Mouse (Mus musculus) telencephalon, adult 2 months (tissue): ENCODE data around the gene Dhx32.

Experiments
- DNase-seq: peaks from one replicate; pipeline ENCODE4 v3.0.0-alpha.2; 2011; ENCODE audit warnings: low read depth, low spot score

Dhx32 gene

DNA sequence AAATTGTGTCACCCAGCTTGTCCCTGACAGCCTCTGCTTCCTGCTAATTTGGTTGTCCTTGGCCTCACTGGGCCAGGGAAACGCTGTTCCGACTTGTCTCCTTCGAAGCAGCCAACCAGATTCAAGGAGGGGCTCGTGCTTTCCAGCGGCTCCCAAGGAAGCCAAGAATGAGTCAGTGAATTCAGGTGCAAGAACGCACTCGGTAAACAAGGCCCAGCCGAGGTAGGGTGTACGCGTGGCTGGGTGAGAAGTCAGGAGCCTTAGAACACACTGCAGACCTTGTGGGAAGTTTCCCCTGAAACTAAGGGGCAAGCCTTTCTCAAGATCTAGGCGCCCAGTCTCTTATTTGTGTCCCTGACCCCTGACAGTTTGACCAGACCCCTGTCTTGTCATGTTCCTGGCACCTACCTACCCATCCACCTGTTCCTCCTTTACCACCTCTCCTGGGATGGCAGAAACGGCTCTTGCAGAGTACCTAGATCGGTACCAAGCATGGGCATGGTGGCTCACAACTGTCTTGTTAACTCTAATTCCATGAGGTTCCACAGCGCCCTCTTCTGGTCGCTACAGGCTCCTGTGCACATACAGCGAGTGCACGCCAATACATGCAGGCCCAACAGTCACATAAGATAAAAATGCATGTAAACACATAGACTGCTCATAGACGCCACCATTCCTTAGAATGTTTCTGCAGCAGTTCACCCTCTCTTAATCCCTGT, at the start of gene Dhx32:
TSS of gene Dhx32 (minus strand) at position 10 of the 719 bp plus-strand sequence.
- DNase-seq, result no peak

DNA sequence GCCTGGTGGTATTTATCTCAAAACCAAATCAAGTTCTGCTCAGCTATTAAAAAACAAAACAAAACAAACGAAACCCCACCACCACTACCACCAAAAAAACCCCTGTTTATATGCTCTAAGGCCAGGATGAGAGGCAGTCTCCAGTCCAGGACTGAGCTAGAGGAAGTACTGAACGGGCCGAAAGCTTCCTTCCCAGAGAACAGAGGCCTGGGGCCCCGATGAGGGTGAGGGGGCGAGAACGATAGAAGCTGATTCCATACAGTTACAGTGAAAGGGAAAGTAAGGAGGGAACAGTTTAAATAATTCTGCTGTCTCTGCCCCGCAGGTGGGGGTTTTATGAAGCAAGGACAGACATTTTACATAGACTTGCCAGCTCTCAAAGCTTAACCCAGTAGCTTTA, 47.1 kb upstream of the Dhx32 start:
- DNase-seq, result no peak

DNA sequence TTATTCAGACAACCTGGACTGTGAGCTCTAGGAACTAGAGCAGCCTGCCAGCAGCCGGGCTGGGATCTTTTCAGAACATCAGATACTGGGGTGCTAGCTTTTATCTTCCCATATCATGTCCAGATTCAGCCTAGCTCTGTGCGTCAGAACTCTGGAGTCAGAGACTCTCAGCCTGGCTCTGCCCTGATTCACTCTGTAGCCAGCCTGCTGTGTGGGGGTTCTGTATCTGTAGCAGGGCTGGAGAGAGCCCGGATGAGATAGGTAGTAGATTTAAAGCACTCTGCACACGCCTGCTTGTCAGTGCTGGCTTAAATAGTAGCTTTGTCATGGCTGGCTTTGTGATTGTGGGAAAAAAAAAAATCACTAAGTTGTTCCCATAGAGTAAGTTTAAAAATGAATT, 46.0 kb upstream of the Dhx32 start:
- DNase-seq, result peak; percentile 22

DNA sequence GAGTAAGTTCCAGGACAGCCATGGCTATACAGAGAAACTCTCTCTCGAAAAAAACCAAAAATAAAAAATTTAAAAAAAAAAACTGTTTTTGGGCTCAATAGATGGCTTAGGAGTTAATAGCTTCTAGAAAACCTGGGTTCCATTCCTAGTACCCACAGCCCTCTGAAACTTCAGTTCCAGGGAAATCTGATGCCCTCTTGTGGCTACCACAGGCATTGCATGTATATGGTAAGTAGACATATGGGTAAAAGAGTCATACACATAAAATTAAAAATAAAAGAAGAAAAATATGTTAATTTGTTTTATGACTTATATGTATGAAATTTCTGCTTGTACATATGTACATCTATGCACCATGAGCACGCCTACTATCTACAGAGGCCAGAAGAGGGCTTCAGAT, 42.1 kb upstream of the Dhx32 start:
- no peak for DNase-seq

DNA sequence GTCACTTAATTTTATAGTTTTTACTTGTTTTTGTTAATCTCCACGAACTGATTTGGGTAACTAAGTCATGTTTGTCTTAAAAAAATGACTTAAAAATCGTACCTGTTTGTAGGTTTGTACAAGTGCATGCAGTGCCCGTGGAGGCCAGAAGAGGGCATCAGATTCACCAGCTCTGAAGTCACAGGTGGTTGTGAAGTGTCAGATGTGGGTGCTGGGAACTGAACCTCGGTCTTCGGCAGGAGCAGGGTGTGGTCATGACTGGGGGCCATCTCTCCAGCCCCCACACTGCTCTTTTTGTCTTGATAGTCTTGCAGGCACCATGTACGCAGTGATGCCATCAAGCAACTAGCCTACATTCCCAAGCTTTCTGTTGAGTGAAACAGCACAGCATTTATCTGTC, 41.2 kb upstream of the Dhx32 start:
- DNase-seq, result no peak

DNA sequence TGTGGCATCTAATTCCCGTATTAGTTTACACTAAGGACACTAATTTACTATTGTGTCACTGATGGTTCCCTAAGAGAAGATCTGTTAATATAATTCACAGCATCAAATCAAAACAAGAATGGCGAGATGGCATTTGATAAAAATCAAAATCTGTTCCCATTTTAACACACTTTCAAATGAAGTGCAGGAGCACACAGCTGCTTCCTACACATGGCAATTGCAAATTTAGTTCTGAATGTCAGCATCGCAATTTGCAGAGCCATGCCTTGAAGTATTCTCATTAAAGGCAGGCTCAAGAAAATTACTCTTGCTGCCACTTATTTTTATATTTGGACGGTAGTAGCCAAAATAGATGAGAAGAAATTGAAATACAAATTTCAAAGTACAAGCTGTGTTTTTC, 30.8 kb upstream of the Dhx32 start:
- DNase-seq, result peak; percentile 45

DNA sequence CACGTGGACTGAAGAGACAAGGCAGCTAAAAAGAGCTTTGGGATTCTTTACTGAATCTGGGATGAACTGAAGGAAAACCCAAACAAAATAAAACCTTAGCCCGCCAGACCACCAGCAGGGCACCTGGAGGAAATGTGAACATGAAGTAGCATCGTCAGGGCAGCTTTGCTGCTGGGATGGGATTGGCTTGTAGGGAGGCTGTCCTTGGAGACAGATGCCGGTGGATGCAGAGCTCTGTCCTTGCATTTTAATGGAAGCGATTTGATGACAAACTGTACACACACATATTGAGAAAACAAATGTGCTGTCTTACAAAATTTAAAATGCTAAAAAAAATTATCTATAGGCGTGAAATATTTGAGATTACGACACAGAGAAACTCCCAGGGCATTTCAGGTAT, 30.4 kb upstream of the Dhx32 start:
- DNase-seq, result no peak

DNA sequence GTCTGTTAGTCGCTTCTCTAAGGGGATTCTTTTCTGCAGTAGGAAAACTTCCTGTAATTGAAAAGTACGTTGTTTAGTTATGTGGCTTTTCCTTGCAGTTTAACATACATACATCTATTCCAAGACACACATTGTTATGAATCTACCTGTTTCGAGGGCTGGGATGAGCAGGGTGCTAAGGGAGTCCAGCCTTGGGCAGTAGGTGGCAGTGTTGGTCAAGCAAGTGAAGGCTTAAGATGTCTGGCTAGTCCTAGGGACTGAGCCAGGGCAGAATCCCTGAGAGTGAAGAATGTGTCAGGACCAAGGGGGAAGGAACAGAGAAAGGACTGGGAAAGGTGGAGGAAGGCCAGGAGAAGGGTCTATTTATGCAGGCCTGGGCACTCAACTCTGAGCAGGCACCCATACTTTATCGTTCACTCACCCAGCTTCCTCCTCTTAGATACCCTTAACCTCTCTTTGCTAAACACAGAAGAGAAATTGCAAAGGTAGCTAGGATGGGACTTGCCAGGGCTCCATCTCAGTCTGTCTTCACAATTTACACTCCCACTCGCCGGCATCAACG, 23.2 kb upstream of the Dhx32 start:
- peak; percentile 26 for DNase-seq

DNA sequence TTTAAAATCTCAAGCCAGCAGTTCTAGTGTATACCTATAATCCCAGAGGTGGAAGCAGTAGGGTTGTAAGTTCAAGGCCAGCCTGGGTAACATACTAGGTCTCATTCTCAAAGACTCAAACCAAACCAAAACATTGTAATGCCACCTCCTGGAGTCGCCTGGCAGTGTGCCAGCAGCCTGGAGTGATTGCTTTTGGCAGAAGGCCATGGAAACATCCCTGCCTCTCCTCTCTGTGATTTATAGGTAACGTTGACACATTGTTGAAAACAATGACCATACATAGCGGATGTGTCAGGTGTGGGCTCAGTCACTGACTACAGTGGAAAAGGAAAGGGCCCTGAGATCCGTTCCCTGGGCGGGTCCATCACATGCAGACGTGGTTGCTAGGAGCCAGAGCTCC, 19.3 kb upstream of the Dhx32 start:
- no peak for DNase-seq

DNA sequence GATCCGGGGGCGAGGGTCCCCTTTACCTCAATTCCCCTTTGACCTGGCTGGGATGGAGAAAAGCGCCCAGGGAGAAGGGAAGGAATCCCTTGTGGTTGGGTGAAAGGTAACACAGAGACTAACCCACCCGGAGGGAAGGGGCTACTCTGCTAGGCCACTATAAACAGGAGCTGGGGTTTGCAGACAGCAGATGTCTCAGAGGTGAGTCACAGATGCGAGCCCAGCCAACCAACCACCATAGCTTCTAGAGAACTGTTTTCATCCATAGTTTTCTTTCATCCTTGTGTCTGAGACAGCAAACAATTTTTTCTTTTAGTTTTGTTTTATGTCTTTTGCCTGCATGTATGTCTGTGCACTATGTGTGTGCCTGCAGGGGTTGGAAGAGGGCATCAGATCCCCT, 17.4 kb upstream of the Dhx32 start:
- DNase-seq, result no peak

DNA sequence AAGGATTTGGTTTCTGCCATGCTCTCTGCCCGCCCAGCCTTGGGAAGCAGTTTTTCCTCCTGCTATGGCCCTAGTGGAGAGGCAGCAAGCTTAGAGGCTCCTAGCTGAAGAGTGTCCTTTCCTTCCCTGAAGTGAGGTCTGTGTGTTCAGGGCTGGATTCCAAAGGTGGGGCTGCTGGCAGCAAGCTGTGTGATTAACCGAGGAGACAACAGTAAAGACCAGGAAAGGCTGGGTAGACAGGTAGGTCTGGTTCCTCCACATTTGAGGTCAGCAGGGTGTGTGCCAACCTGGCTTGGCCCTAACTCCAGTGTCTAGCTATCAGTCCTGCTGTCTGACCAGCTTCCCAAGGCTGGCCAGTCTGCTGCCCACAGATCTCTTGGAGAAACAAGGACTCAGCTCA, 12.2 kb upstream of the Dhx32 start:
- DNase-seq, result no peak

DNA sequence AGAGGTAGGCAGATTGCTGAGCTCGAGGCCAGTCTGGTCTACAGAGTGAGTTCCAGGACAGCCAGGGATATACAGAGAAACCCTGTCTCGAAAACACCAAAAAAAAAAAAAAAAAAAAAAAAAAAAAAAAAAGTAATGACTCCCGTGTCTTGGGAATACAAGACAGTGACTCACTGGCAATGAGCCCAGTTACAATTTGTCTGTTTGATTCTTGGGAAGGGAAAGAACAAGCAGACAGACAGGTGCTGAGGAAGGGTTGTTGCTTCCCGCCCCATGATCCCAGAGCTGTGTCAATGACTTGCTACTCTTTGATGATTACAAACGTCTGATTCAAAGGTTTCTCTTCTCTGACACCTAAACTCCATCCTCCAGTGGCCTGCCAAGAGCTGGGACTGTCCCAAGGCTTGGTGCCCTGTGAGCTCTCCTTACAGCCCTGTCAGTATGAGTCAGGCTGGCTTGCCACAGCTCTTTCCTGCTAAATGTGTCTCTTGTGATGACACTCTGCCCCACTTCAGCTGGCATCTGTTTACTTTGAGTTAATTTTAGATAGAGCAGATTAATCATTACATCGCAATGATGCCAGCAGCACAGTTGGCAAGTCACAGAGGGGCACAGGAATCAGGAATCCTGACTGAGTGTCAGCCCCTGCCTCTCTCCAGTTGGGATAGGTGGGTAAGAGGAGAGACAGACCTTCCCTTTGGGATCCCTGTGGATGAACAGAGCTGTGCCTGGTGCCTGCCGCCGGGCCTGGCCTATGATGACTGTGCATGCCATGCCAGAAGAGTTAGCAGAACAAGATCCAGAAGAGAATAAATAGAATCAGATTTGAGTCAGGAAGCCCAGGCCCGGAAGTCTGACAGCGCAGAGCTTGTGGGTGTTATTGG, 11.0 kb upstream of the Dhx32 start:
- no peak for DNase-seq

DNA sequence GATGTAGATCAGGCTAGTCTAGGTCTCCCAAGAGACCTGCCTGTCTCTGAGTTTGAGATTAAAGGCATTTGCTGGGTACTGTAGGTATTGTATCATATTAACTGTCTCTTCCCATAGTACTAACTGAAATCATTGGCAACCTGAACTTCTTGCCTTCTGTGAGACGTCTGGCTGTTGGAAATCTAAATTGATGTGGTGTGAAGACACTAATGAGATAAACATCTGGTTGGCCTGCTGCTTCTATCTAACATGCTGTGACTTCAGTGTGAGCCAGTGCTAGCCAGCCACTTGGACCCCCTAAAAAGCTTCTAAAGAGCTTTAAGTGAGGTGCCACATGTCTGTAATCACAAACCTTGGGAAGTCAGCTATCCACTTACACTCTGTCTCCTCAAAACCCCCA, 10.2 kb upstream of the Dhx32 start:
- no peak for DNase-seq

DNA sequence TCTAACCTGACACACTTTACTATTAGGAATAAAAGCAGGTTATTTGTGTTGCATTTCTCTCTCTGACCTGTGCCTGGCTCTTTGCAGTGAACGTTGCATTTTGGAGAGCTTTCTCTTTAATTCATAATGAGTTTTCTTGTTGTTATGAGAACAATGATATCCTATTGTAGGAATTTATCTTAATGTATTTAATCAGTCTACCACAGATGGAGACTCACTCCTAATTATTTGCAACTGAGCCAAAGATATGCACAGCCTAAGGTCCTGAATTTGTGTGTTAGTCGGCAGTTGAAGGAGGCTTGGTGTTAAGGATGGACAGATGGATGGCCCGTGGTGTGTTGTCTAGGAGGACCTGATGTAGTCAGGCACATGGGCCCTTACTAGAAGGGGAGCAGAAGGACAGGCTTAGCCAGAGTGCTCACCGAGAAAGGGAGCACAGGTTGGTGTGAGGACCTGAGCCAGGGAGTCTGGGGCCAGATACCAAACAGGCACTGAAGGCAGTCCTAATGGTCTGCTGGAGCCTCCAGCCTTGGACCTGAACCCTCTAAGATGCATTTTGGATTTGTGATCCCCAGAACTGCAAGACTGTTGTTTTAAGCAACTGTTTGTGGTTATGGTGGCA, 8.2 kb upstream of the Dhx32 start:
- no peak for DNase-seq

DNA sequence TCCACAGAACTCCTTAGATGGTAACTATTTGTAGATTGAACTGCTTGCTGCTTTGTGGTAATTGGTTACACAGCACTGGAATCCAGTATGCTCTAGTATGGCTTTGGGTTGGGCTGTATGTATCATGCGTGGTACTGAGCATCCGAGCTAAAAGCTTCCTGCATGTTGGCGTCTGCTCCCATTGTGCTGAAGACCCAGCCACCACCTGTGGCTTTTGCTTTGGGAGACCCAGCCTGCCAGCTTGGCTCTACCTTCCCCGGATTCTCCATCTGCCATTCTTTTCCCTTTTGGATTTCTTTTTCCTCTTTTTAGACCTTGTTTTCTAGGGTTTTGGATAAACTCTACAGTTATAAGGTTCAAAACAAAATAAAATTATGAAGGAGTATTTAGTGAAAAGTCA, 7.6 kb upstream of the Dhx32 start:
- no peak for DNase-seq

DNA sequence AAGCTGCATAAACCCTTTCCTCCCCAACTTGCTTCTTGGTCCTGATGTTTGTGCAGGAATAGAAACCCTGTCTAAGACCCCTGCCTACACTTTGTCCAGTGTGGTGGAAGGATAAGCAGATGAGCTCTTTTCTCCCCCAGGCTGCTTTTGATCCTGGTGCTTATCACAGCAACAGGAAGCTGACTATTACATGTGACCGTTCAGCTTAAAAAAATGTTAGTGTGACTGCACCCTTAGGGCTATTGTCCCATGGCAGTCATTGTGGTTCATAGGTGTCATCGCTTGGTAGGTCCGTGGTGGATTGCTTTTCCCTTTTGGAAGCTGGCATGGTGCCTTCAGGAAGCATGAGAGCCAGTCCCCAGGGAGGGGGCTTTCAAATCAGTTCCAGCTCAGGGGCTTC, 5.6 kb upstream of the Dhx32 start:
- no peak for DNase-seq

DNA sequence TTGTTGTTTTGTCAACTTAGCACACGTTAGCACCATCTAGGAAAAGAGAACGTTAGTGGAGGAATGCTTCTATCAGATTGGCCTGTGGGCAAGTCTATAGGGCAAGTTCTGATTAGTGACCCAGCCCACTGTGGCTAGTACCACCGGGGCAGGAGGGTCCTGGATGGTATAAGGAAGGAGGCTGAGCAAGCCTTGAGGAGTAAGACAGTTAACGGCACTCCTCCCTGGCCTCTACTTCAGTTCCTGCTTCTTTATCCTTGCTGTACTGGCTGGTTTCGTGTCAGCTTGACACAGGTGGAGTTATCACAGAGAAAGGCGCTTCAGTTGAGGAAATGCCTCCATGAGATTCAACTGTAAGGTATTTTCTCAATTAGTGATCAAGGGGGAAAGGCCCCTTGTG, 5.0 kb upstream of the Dhx32 start:
- no peak for DNase-seq

DNA sequence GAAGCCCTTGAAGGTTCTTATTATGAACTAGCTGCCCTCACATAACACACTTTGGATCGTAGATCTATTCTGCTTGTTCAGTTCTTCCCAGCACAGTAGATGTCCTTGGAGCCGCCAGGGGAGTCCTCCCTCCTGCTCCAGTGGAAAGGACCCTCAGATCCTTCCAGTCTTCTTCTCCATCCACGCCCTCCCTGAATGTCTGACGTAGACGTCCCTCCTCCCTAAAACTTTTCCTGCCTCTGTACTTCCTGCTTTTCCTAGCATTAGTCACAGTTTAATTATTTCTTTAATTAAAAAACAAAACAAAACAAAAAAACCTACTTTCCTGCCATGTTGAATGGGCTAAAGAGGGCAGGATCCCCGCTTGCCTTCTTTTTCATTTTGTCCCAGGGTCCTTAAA, 535 bp downstream of the Dhx32 start:
- DNase-seq, result no peak

DNA sequence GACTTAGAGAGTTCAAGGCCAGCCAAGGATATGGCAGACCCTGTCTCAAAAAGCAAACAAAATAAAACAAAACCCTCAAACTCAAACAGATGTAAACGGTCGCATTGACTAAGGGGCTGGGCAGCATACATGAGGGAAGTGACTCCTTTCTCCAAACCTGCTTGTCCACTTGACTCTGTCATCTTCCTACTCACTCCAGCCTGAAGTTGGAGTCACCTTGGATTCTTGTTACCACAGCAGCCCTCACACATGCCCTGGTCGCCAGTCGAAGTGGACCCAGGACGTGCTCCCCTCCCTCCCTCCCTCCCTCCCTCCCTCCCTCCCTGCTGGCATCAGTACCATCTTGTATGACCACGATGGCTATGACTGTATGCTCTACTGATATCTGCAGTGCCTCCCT, 943 bp downstream of the Dhx32 start:
- DNase-seq, result no peak

DNA sequence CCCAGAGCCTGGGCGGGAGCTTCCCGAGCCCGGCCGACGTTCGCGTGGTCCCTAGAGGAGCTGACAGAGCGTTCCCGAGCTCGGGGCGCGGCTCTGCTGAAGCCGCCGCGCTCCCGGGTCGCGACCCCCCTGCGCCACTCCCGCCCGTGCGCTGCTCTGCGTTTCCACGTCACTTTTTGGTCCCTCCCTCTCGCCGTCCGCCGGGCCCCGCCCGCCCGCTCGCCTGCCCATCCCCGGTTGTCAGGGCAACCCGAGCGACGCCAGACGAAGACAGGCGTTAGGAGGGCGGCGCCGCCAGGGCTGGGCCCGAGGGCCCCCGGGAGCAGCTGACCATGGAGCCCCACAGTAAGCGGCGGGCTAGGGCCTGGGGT, 5.9 kb downstream of the Dhx32 start, which contains the start of gene Fank1:
TSS of gene Fank1 (plus strand) at position 236 of the 371 bp plus-strand sequence.
- no peak for DNase-seq

DNA sequence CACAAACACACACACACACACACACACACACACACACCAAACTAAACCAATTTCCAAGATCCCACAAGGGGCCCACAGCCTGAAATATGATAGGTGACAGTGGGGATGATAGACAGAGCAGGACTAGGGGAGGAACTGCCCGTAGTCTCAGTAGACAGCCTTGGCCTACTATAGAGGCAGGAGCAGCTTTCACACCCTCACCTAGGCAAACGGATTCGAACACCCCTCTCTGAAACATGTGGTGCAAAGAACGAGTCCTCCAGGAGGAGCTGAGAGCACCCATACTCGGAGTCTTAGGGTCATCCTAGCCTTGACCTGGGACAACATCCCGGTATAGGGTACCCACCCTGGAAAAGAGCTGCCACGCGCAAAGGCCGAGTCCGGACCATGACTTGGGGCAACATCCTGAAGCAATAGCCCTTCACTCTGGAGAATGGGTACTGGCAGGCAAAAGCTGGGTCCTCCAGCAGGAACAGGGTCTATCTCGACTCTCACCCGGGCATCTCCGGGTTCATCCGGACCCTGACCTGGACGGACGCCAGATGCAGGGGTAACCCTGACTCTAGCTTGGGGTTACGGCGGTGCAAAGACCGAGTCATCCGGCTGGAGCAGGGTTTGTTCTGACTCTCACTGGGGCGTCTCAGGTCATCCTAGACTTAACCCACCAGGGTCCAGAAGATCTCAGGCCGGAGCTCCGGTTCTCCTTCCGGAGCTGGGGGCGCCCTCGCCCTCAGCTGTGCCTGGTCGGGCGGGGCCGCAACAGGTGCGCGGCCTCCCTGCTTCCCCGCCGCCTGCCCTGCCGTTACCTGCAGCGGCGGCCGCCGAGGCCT, 6.5 kb downstream of the Dhx32 start:
- DNase-seq, result no peak
